Mouse (Mus musculus) MEL (cell line): ENCODE results near the gene Cmya5. TPM values are rescaled to one million over a fixed set of nuclear protein-coding genes. Genes with fewer than 3 reads are reported as not detected.
A peak's percentile ranks its signal among the peaks of the same experiment; 100 is the strongest.

Experiments used
- DNase-seq: peaks from one replicate; pipeline ENCODE4 v3.0.0; 2011; ENCODE audit warnings: low read depth, low spot score
- H3K27ac ChIP-seq: 2 replicates; pipeline ENCODE4 v1.5.1; 2012; ENCODE audit warnings: low read depth, mild to moderate bottlenecking, control low read depth, low read length, moderate library complexity; ENCODE audit not compliant: control insufficient read depth
- H3K27me3 ChIP-seq, 2 experiments: fragments of 150-350 bp in 1 of 2; sonication (generic) in 1 of 2; 2 replicates each; pipeline ENCODE4 v1.6.1; 2012; ENCODE audit warnings: low read length in 2 of 2, mild to moderate bottlenecking in 2 of 2, improper control_type of control experiment in 1 of 2, moderate library complexity in 1 of 2; ENCODE audit not compliant: insufficient read depth in 2 of 2, control insufficient read depth in 1 of 2
- H3K36me3 ChIP-seq, 2 experiments: 2 replicates each; pipeline ENCODE4 v1.6.1; 2012 to 2014; ENCODE audit warnings: low read length in 2 of 2, improper control_type of control experiment in 1 of 2, inconsistent platforms in 1 of 2, mild to moderate bottlenecking in 1 of 2; ENCODE audit not compliant: insufficient read depth in 2 of 2, control insufficient read depth in 1 of 2
- H3K4me1 ChIP-seq, 2 experiments: fragments of 150-350 bp in 1 of 2; sonication (generic) in 1 of 2; 2 replicates each; pipeline ENCODE4 v1.6.1; 2012; ENCODE audit warnings: low read length in 2 of 2, improper control_type of control experiment in 1 of 2, mild to moderate bottlenecking in 1 of 2; ENCODE audit not compliant: insufficient read depth in 2 of 2, control insufficient read depth in 1 of 2
- H3K4me3 ChIP-seq, 2 experiments: fragments of 150-350 bp in 1 of 2; sonication (generic) in 1 of 2; 2 replicates each; pipeline ENCODE4 v1.5.1; 2012; ENCODE audit warnings: low read depth in 2 of 2, low read length in 2 of 2, mild to moderate bottlenecking in 2 of 2, moderate library complexity in 2 of 2, control low read depth in 1 of 2, improper control_type of control experiment in 1 of 2; ENCODE audit not compliant: control insufficient read depth in 1 of 2, insufficient read depth in 1 of 2
- H3K79me2 ChIP-seq: 2 replicates; pipeline ENCODE4 v1.6.1; 2012; ENCODE audit warnings: mild to moderate bottlenecking, low read length, moderate library complexity; ENCODE audit not compliant: control insufficient read depth, poor library complexity, insufficient read depth
- H3K9ac ChIP-seq: 2 replicates; pipeline ENCODE4 v1.6.1; 2012; ENCODE audit warnings: low read depth, mild to moderate bottlenecking, control low read depth, low read length, moderate library complexity; ENCODE audit not compliant: control insufficient read depth, poor library complexity, severe bottlenecking
- H3K9me3 ChIP-seq: fragments of 150-350 bp; sonication (generic); replicated peaks from 2 replicates; pipeline ENCODE4 v1.6.1; 2012; ENCODE audit warnings: mild to moderate bottlenecking, low read length, improper control_type of control experiment, moderate library complexity; ENCODE audit not compliant: insufficient read depth
- CHD1 ChIP-seq: IDR thresholded peaks from 2 replicates; pipeline ENCODE4 v1.6.1; 2012; ENCODE audit warnings: low read depth, mild to moderate bottlenecking, inconsistent platforms, low read length, improper control_type of control experiment
- CHD2 ChIP-seq: IDR thresholded peaks from 2 replicates; pipeline ENCODE4 v1.6.1; 2011; ENCODE audit warnings: low read length, improper control_type of control experiment
- CTCF ChIP-seq, 3 experiments: IDR thresholded peaks in 2 of 3; conservative IDR thresholded peaks in 1 of 3; 2 replicates each; pipeline ENCODE4 v1.5.1; 2011 to 2012; ENCODE audit warnings: low read length in 3 of 3, low read depth in 2 of 3, mild to moderate bottlenecking in 2 of 3, improper control_type of control experiment in 1 of 3, inconsistent platforms in 1 of 3, mixed read lengths in 1 of 3, moderate library complexity in 1 of 3; ENCODE audit not compliant: control insufficient read depth in 1 of 3, insufficient read depth in 1 of 3, poor library complexity in 1 of 3, severe bottlenecking in 1 of 3
- EP300 ChIP-seq, 2 experiments: IDR thresholded peaks; 2 replicates each; pipeline ENCODE4 v1.6.1; 2011; ENCODE audit warnings: improper control_type of control experiment in 2 of 2, low read length in 2 of 2, low read depth in 1 of 2, mild to moderate bottlenecking in 1 of 2
- GABPA ChIP-seq: IDR thresholded peaks from 2 replicates; pipeline ENCODE4 v1.6.1; 2012; ENCODE audit warnings: low read depth, mild to moderate bottlenecking, inconsistent platforms, low read length, improper control_type of control experiment, moderate library complexity
- GATA1 ChIP-seq: IDR thresholded peaks from 2 replicates; pipeline ENCODE4 v1.6.1; 2011; ENCODE audit warnings: low read depth, low read length, improper control_type of control experiment
- HCFC1 ChIP-seq: IDR thresholded peaks from 2 replicates; pipeline ENCODE4 v1.6.1; 2012; ENCODE audit warnings: low read depth, mild to moderate bottlenecking, inconsistent platforms, low read length, improper control_type of control experiment, moderate library complexity
- JUND ChIP-seq: IDR thresholded peaks from 2 replicates; pipeline ENCODE4 v1.6.1; 2011; ENCODE audit warnings: low read depth, mild to moderate bottlenecking, improper control_type of control experiment, low read length
- MAFK ChIP-seq: IDR thresholded peaks from 2 replicates; pipeline ENCODE4 v1.6.1; 2011; ENCODE audit warnings: low read depth, mild to moderate bottlenecking, low read length, improper control_type of control experiment, borderline replicate concordance
- MAX ChIP-seq: IDR thresholded peaks from 2 replicates; pipeline ENCODE4 v1.6.1; 2011; ENCODE audit warnings: low read length, improper control_type of control experiment
- MYC ChIP-seq: IDR thresholded peaks from 2 replicates; pipeline ENCODE4 v1.6.1; 2011; ENCODE audit warnings: low read depth, mild to moderate bottlenecking, low read length, improper control_type of control experiment, moderate library complexity
- NRF1 ChIP-seq: IDR thresholded peaks from 2 replicates; pipeline ENCODE4 v1.6.1; 2014; ENCODE audit warnings: low read depth, mild to moderate bottlenecking, inconsistent platforms, low read length, improper control_type of control experiment, moderate library complexity; ENCODE audit not compliant: poor library complexity, insufficient read depth, severe bottlenecking
- POLR2A ChIP-seq, 2 experiments: IDR thresholded peaks; 2 replicates each; pipeline ENCODE4 v1.6.1; 2011 to 2012; ENCODE audit warnings: low read length in 2 of 2, mild to moderate bottlenecking in 2 of 2, control low read depth in 1 of 2, improper control_type of control experiment in 1 of 2, low read depth in 1 of 2, moderate library complexity in 1 of 2; ENCODE audit not compliant: control insufficient read depth in 1 of 2, insufficient read depth in 1 of 2, poor library complexity in 1 of 2
- POLR2AphosphoS5 ChIP-seq: IDR thresholded peaks from 2 replicates; pipeline ENCODE4 v1.6.1; 2012; ENCODE audit warnings: low read depth, borderline replicate concordance, mild to moderate bottlenecking, inconsistent platforms, low read length, moderate library complexity, mixed read lengths
- SIN3A ChIP-seq: IDR thresholded peaks from 2 replicates; pipeline ENCODE4 v1.6.1; 2012; ENCODE audit warnings: low read length, improper control_type of control experiment, inconsistent platforms
- TBP ChIP-seq: IDR thresholded peaks from 2 replicates; pipeline ENCODE4 v1.8.0; 2011; ENCODE audit warnings: low read depth, low read length, improper control_type of control experiment
- USF1 ChIP-seq: IDR thresholded peaks from 2 replicates; pipeline ENCODE4 v1.6.1; 2014; ENCODE audit warnings: low read depth, mild to moderate bottlenecking, inconsistent platforms, low read length, improper control_type of control experiment, moderate library complexity
- ZC3H11A ChIP-seq: IDR thresholded peaks from 2 replicates; pipeline ENCODE4 v1.6.1; 2012; ENCODE audit warnings: low read depth, mild to moderate bottlenecking, inconsistent platforms, low read length, improper control_type of control experiment
- ZKSCAN1 ChIP-seq: IDR thresholded peaks from 2 replicates; pipeline ENCODE4 v1.6.1; 2012; ENCODE audit warnings: low read depth, mild to moderate bottlenecking, inconsistent platforms, low read length, improper control_type of control experiment, moderate library complexity
- ZMIZ1 ChIP-seq: IDR thresholded peaks from 2 replicates; pipeline ENCODE4 v1.6.1; 2012; ENCODE audit warnings: low read depth, mild to moderate bottlenecking, inconsistent platforms, low read length, improper control_type of control experiment, moderate library complexity
- polyA plus RNA-seq, 2 experiments: library from polyadenylated mRNA; stranded (reverse) in 1 of 2; unstranded in 1 of 2; fragments of >175 nt in 1 of 2; fragments of >200 nt in 1 of 2; gene quantifications; 2 replicates each; pipeline versions ENCODE4 v1.2.1 to v1.2.4; 2012; ENCODE audit warnings: low replicate concordance in 2 of 2, low read depth in 1 of 2; ENCODE audit not compliant: insufficient read length in 2 of 2, insufficient read depth in 1 of 2, missing spikeins in 1 of 2
- total RNA-seq: library from RNA; depleted of rRNA; stranded (reverse); fragments of 300-350 nt; gene quantifications from 2 replicates; pipeline ENCODE4 v1.2.3, GENCODE M21; 2012

The Cmya5 gene
- total and polyA plus RNA-seq, 3 experiments: under 0.01 TPM; not detected in 2

- H3K9ac ChIP-seq: no peak overlapping the region
- H3K27ac ChIP-seq: no peak overlapping the region
- H3K36me3 ChIP-seq: no peaks in the 10 kb centered on the region; a peak in 1 of 4 replicates
- DNase-seq: peak; percentile 61
- no peak overlapping the region for H3K4me3 ChIP-seq
- TF ChIP-seq ZC3H11A (no peak), POLR2AphosphoS5 (no peak), EP300 (IDR thresholded peaks at IDR 0.05; ENCODE audit: low read depth in 1 of 2, low read length in 2 of 2) (peak in 1 of 2 experiments; percentile 5; a peak in 1 of 4 replicates), MAX (no peak), GABPA (no peak), NRF1 (no peak), JUND (no peak), CTCF (IDR thresholded peaks at IDR 0.05 in 2 of 3, conservative IDR thresholded peaks at IDR 0.05 in 1 of 3; ENCODE audit: control insufficient read depth in 1 of 3, insufficient read depth in 1 of 3, low read depth in 2 of 3, low read length in 3 of 3, poor library complexity in 1 of 3, severe bottlenecking in 1 of 3) (no peak)
- TF ChIP-seq, all 39 proteins: peak for 1
- H3K27me3 ChIP-seq: no peaks in the 10 kb centered on the region
- peaks cover 0 to 2% of the 10 kb centered on the region in 2 experiments; a peak in 1 of 4 replicates for H3K4me1 ChIP-seq
- H3K79me2 ChIP-seq: no peaks in the 10 kb centered on the region
- no peaks in the 10 kb centered on the region for H3K9me3 ChIP-seq
These were observed 81.5 kb downstream of the Cmya5 start for GRCm38 (mm10) chr13:93062860-93063636.

GRCm38 (mm10) chr13:93061311-93061710 lies 83.2 kb downstream of the Cmya5 start:
- Histone ChIP-seq H3K36me3 (no peaks in the 10 kb centered on the region; a peak in 1 of 4 replicates), H3K4me1 (peaks cover 0 to 2% of the 10 kb centered on the region in 2 experiments; a peak in 1 of 4 replicates), H3K9me3 (no peaks in the 10 kb centered on the region), H3K9ac (no peak overlapping the region), H3K27me3 (peaks cover 0 to 2% of the 10 kb centered on the region in 2 experiments; a peak in 2 of 4 replicates), H3K79me2 (no peaks in the 10 kb centered on the region), H3K4me3 (no peak overlapping the region), H3K27ac (no peak overlapping the region)
- no peak for TF ChIP-seq ZKSCAN1
- TF ChIP-seq USF1: no peak
- no peak for TF ChIP-seq POLR2AphosphoS5
- TF ChIP-seq SIN3A: no peak
- TF ChIP-seq MAFK: no peak
- TF ChIP-seq MYC: no peak
- TF ChIP-seq CHD2: no peak
- TF ChIP-seq POLR2A (IDR thresholded peaks at IDR 0.05; ENCODE audit: control insufficient read depth in 1 of 2, insufficient read depth in 1 of 2, low read depth in 1 of 2, low read length in 2 of 2, poor library complexity in 1 of 2): no peak
- no peak for TF ChIP-seq ZMIZ1
- TF ChIP-seq TBP: no peak
- no peak for TF ChIP-seq HCFC1
- TF ChIP-seq GATA1: no peak
- no peak for TF ChIP-seq CHD1
- DNase-seq: no peak
